ENCODE assay signal across 11 mouse cellular contexts in genomic region chr12:40085731-40086322, GRCm38 (mm10). TPM values are rescaled to one million over a fixed set of nuclear protein-coding genes. Genes with fewer than 3 reads are reported as not detected.
A peak's percentile ranks its signal among the peaks of the same experiment; 100 is the strongest.
DNase-seq lines count a peak whose midpoint lies in the region; ATAC-seq lines count a peak whose summit lies in the region.
"Had no signal": no experiment of that assay in that cellular context is flagged by ENCODE, and none has a peak within 500 bp of the region (broad histone marks: within the 10 kb centered on the region; RNA-seq: fewer than 3 reads in every experiment).

No protein-coding gene starts in this region.

- H3K27me3 ChIP-seq in embryonic facial prominence, embryonic 14.5 days (replicated peaks; ENCODE audit: control insufficient read depth, insufficient read depth, low read length): no peaks in the 10 kb centered on the region
- no peaks in the 10 kb centered on the region for H3K27me3 ChIP-seq in embryonic facial prominence, embryonic 10.5 days (replicated peaks; ENCODE audit: low read depth, poor library complexity, severe bottlenecking)
- H3K27me3 ChIP-seq in neural tube, embryonic 15.5 days (replicated peaks): no peaks in the 10 kb centered on the region
- no peaks in the 10 kb centered on the region for H3K27me3 ChIP-seq in limb, embryonic 10.5 days (ENCODE audit: low read depth, poor library complexity, severe bottlenecking)
- H3K27me3 ChIP-seq: heart, embryonic 12.5 days had no signal

- H3K4me1 ChIP-seq in embryonic facial prominence, embryonic 14.5 days (ENCODE audit: control insufficient read depth, insufficient read depth, low read length): no peaks in the 10 kb centered on the region
- no peaks in the 10 kb centered on the region for H3K4me1 ChIP-seq in embryonic facial prominence, embryonic 10.5 days
- no peaks in the 10 kb centered on the region for H3K4me1 ChIP-seq in neural tube, embryonic 15.5 days
- H3K4me1 ChIP-seq in limb, embryonic 10.5 days: no peaks in the 10 kb centered on the region
- H3K4me1 ChIP-seq: heart, embryonic 12.5 days had no signal

- WGBS in embryonic facial prominence, embryonic 14.5 days: 52% methylated on average over 5 of the region's 5 CpGs
- WGBS in embryonic facial prominence, embryonic 10.5 days: 78% methylated on average over 5 of the region's 5 CpGs
- WGBS in neural tube, embryonic 15.5 days: 81% methylated on average over 5 of the region's 5 CpGs
- 91% methylated on average over 5 of the region's 5 CpGs for WGBS in limb, embryonic 10.5 days

- H3K27ac ChIP-seq in embryonic facial prominence, embryonic 14.5 days (replicated peaks; ENCODE audit: low read depth, low read length): no peak overlapping the region
- no peak overlapping the region for H3K27ac ChIP-seq in embryonic facial prominence, embryonic 10.5 days (replicated peaks)
- no peak overlapping the region for H3K27ac ChIP-seq in neural tube, embryonic 15.5 days (replicated peaks)
- no peak overlapping the region for H3K27ac ChIP-seq in limb, embryonic 10.5 days

- DNase-seq in embryonic facial prominence, embryonic 14.5 days (ENCODE audit: low spot score): peak; percentile 24
- no peak for DNase-seq in embryonic facial prominence, embryonic 10.5 days (ENCODE audit: low spot score)
- peak; percentile 20 to 36 for DNase-seq in frontal cortex, postnatal 10 days (ENCODE audit: low spot score in 2 of 2)
- peak; percentile 4 to 58 for DNase-seq in left cerebral cortex, adult 9 months (ENCODE audit: low spot score in 2 of 2)
- DNase-seq in retina, postnatal 1 day: peak; percentile 45
- DNase-seq in limb, embryonic 10.5 days (ENCODE audit: low spot score): no peak
- DNase-seq in urinary bladder, postnatal 36 days (ENCODE audit: low spot score in 2 of 2): no peak
- DNase-seq: kidney, postnatal 10 days; thymus, postnatal 36 days had no signal

- no peak overlapping the region for H3K4me2 ChIP-seq in embryonic facial prominence, embryonic 14.5 days (ENCODE audit: low read depth, low read length)
- H3K4me2 ChIP-seq in neural tube, embryonic 15.5 days: no peak overlapping the region
- H3K4me2 ChIP-seq: heart, embryonic 12.5 days had no signal

- no peak overlapping the region for H3K9ac ChIP-seq in embryonic facial prominence, embryonic 14.5 days (ENCODE audit: low read depth, low read length)
- no peak overlapping the region for H3K9ac ChIP-seq in neural tube, embryonic 15.5 days (replicated peaks)
- H3K9ac ChIP-seq: heart, embryonic 12.5 days had no signal

- H3K4me3 ChIP-seq in embryonic facial prominence, embryonic 14.5 days (ENCODE audit: low read depth, low read length): no peak overlapping the region
- no peak overlapping the region for H3K4me3 ChIP-seq in embryonic facial prominence, embryonic 10.5 days
- no peak overlapping the region for H3K4me3 ChIP-seq in neural tube, embryonic 15.5 days (replicated peaks)
- H3K4me3 ChIP-seq in limb, embryonic 10.5 days: no peak overlapping the region
- H3K4me3 ChIP-seq: heart, embryonic 12.5 days had no signal

- no peaks in the 10 kb centered on the region for H3K36me3 ChIP-seq in embryonic facial prominence, embryonic 14.5 days (ENCODE audit: control insufficient read depth, insufficient read depth, low read length)
- H3K36me3 ChIP-seq in embryonic facial prominence, embryonic 10.5 days (replicated peaks): no peaks in the 10 kb centered on the region
- H3K36me3 ChIP-seq in neural tube, embryonic 15.5 days: no peaks in the 10 kb centered on the region
- H3K36me3 ChIP-seq in limb, embryonic 10.5 days: no peaks in the 10 kb centered on the region
- H3K36me3 ChIP-seq: heart, embryonic 12.5 days had no signal

- no peaks in the 10 kb centered on the region for H3K9me3 ChIP-seq in embryonic facial prominence, embryonic 14.5 days (ENCODE audit: control insufficient read depth, low read length)
- H3K9me3 ChIP-seq in embryonic facial prominence, embryonic 10.5 days: no peaks in the 10 kb centered on the region
- no peaks in the 10 kb centered on the region for H3K9me3 ChIP-seq in neural tube, embryonic 15.5 days (replicated peaks)
- no peaks in the 10 kb centered on the region for H3K9me3 ChIP-seq in limb, embryonic 10.5 days (replicated peaks)
- H3K9me3 ChIP-seq: heart, embryonic 12.5 days had no signal

- ATAC-seq in embryonic facial prominence, embryonic 14.5 days (ENCODE audit: low read depth): no peak
- no peak for ATAC-seq in neural tube, embryonic 15.5 days (ENCODE audit: low FRiP score)

RNA-seq across cellular contexts. Expression of gene Arl4a, which starts 48.0 kb away (rescaled TPM):
- polyA plus RNA-seq in embryonic facial prominence, embryonic 14.5 days (2014; fragmentation: Nextera tagmentation; extraction: Ambion mirVana): 88.3 and 91.6 TPM in 2 replicates
- 23.5 and 23.8 TPM in 2 replicates for polyA plus RNA-seq in embryonic facial prominence, embryonic 10.5 days (2016; fragmentation: Nextera tagmentation; extraction: Ambion mirVana)
- polyA plus RNA-seq in neural tube, embryonic 15.5 days (2015; fragmentation: Nextera tagmentation; extraction: Ambion mirVana): 106 and 113 TPM in 2 replicates
- polyA plus RNA-seq in limb, embryonic 10.5 days (2016; fragmentation: Nextera tagmentation; extraction: Ambion mirVana): 16.3 and 23.8 TPM in 2 replicates

RNA-seq across cellular contexts. Expression of gene Scin, which starts 48.2 kb away (rescaled TPM):
- 4.7 and 5.8 TPM in 2 replicates for polyA plus RNA-seq in embryonic facial prominence, embryonic 14.5 days (2014; fragmentation: Nextera tagmentation; extraction: Ambion mirVana)
- polyA plus RNA-seq in embryonic facial prominence, embryonic 10.5 days (2016; fragmentation: Nextera tagmentation; extraction: Ambion mirVana): 0.05 TPM in 1 of 2 replicates, not detected in the other
- polyA plus RNA-seq in neural tube, embryonic 15.5 days (2015; fragmentation: Nextera tagmentation; extraction: Ambion mirVana): 0.47 and 8.4 TPM in 2 replicates
- 0.09 TPM in 1 of 2 replicates, not detected in the other for polyA plus RNA-seq in limb, embryonic 10.5 days (2016; fragmentation: Nextera tagmentation; extraction: Ambion mirVana)

Comparison
In these comparisons a context has a peak if more than half of its experiments do, and no peak if none do; other contexts are left out.
1. DNase-seq: peak in embryonic facial prominence, embryonic 14.5 days (single experiment), frontal cortex, postnatal 10 days (2 of 2), left cerebral cortex, adult 9 months (2 of 2) and retina, postnatal 1 day (single experiment); none in embryonic facial prominence, embryonic 10.5 days (single experiment), limb, embryonic 10.5 days (single experiment) and urinary bladder, postnatal 36 days (0 of 2).